Mouse (Mus musculus): ENCODE results near the gene Slc9a3. TPM values are rescaled to one million over a fixed set of nuclear protein-coding genes. Genes with fewer than 3 reads are reported as not detected.

Slc9a3 gene
- total RNA-seq, 2 experiments from 2014 or later = 0.77 to 1.6 TPM

DNA sequence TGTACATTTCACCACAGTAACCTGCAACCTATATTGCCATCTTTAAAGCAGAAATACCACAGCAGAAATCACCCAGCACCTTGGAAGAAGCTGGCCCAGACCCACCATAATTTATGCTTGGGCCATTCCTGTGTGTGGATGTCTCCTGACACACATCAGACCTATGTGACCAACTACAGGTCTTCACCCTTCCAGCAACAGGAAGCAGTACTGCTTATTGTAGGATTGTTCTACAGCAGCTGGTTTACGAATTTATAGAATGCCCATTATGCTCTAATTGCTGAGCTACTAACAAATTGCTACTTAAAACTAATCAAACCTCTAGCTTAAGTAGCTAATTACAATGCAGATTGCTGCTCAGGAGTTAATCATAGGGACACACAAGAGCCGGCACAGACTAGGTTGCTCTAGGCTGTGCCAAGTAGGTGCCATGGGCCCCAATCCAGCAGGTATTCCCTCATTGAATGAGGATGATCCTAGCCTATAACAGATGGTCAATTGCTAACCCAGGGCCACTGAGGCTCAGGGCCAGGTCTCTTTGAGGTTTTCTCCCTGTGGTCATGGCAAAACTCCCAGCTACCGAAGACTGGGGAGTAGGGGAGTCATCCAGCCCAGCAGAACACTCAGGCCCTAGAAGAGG lies 24.8 kb downstream of the Slc9a3 start:
- no peak for DNase-seq

DNA sequence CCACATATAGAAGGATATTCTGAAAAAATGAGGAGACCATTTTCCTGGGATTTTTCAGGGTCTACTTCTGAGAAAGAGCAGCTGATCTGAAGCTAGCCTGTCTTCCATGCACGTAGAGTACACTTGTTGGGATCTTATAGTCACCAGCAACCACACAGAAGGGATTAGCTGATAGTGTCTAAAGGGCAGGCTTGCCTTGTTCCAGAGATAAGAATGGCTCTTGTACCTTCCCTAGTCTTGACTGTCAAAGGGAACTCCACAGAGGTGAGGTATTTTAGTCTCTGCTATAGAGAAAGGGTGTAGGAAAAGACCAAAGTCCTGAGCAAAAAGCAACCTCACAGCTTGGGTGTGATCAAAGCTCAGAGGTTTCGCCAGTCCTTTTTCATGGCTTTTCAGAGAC lies 26.1 kb downstream of the Slc9a3 start:
- DNase-seq = no peak

DNA sequence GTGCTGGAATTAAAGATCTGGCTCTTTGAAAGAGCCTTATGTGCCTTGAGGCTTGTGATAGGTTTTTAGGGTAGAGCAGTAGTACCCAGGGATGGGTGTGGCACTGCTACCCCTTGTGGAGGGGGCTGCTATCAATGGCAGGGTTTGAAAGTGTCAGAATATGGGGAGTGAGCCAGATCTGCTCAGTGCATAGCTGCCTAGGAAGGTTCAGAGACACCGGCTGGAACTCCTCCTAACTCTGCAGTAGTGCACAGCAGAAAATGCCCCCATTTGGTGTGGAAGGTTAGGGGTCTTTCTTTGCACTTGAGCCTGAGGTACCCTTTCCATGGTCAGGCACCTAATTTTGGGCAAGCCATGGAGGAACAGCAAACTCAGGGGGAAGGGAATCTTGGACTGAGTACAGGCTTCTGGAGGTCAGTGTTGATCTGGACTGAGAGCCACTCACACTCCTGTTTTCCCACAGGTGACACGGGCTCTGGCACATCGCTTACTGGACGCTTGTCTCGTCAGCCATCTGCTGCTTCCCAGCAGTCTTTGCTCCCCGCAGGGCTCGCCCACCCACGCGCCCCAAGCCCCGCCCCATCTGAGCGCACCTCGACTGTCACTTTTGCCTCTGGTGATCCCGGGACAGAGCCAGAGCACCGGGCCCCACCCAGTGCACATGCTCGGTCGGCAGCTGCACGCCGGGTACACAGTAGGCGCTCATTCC lies 45.2 kb downstream of the Slc9a3 start:
- peak; percentile 45 for DNase-seq

GRCm38 (mm10) chr13:74167057-74167413 lies 45.8 kb downstream of the Slc9a3 start:
- DNase-seq = no peak

- DNase-seq = no peak
These were observed 46.2 kb downstream of the Slc9a3 start for GRCm38 (mm10) chr13:74167492-74167891.

DNA sequence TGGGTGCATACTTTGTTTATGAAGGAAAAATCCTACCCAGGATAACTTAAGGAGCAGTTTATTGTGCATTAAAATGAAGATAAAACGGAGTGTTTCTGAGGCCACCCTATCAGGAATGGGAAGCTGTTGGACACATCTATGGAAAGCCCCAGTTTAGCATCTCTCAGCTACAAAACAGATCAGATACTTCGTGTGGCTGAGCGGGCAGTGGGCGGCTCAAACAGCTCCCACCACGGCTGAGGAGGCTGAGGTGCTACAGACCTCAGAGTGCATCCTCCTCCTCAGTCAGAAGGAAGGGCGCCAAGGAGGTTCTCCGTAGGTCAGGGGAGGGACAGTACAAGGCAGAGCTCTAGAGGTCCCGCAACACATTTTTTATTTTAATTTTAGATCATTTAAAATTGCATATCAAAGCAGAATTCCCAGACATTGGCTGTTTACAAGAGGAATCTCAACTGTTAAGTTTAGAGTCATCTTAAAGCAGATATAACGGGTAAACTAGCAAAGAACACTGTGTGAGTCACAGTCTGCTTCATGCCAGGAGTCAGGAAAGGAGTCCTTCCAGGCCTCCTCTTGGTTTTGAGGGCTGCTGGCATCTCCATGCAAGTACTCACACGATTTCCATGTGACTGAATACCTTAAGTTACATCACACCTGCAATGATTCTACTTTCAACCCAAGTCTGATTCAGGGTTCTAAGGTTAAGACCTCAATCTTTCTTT lies 48.3 kb downstream of the Slc9a3 start:
- no peak for DNase-seq

- DNase-seq = no peak
These were observed 50.8 kb downstream of the Slc9a3 start for GRCm38 (mm10) chr13:74172036-74172435.

- no peak for DNase-seq
These were observed 61.9 kb downstream of the Slc9a3 start for GRCm38 (mm10) chr13:74183011-74183695.

- DNase-seq = no peak
These were observed 71.4 kb downstream of the Slc9a3 start for GRCm38 (mm10) chr13:74192613-74193012.

GRCm38 (mm10) chr13:74196451-74196850 lies 75.2 kb downstream of the Slc9a3 start:
- DNase-seq = no peak

DNA sequence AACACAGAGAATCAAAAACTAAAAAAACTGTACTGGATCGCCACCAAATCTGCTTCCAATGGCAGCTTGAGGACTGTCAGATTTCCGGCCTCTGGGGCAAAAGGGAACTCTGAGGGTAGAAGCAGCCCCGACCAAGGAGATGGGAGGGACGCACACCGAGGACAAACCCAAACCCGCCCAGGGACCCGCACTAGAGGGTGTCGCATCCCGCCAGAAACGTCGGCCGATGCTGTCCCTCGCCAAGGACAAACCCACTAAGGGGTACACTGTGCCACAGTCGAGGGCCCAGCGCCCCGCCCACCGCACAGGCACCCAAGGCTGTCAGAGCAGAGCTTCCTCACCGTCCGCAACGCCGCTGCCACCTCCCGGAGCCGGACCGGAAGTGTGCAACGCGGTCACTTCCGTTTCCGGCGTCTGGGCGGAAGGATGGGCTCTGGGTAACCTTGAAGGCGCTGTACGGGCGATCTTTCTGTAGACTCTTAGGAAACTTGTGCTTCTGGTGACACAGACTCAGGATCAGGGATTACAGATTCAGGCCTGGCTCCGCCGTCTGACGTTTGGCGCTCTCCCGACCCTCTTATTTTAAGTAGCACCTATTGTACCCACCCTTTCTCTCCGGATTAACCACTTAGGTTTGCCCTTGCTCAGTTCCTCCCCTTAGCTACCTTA lies 87.2 kb downstream of the Slc9a3 start, which contains the start of gene Exoc3:
Gene Exoc3, minus strand, starts transcription at position 416 of the 669 bp plus-strand sequence.
- peak; percentile 89 for DNase-seq

DNA sequence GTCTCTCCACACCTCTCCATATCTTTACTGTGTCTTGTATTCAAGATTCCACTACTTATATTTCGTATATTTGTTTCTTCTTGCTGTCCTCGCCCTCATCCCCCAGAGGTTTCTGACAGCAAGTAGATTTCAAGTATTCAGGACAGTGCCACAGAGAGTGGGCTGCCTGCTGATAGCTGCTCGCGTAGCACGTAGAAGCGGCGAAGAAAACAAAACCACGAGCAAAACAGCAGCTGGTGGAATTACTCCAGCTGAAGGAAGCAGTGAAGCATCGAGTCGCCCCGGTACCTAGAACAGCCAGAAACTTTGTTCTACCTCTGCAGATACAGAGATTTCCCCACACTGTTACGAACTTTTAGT lies 87.7 kb downstream of the Slc9a3 start:
- no peak for DNase-seq

DNA sequence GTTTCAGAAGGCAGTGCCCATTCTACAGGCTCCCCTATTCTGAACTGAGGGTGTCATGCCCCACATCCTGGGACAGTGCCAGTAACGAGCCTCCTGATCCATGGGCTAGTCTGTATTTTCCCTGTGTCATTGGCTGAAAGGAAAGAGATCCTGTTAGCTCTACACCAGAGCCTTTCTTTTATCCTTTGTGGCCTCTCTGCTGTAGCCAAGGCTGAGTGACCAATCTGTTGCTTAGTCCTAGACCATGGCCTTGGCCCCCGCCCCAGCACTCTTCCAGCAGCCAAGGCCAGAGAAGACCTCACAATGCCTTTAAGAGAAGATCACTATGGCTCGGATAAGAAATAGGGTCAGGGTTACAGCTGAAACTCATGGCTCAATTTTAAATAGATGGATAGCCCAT lies 97.2 kb downstream of the Slc9a3 start:
- DNase-seq = no peak

Other genes with a start within 250 kb of the Slc9a3 start
- 1 to 10 TPM; 2.2 to 2.9 TPM for gene Trip13, start 183.7 kb upstream of the Slc9a3 start, total RNA-seq (2021)
- gene Brd9, start 183.6 kb upstream of the Slc9a3 start, total RNA-seq (2021) = 10 to 100 TPM; 15.4 to 19.0 TPM
- gene Zdhhc11, start 157.6 kb upstream of the Slc9a3 start, total RNA-seq (2021) = not detected
- gene Tppp, start 112.0 kb upstream of the Slc9a3 start, total RNA-seq (2021) = 1 to 10 TPM; 5.5 to 5.8 TPM
- 1 to 10 TPM; 1.6 to 2.7 TPM for gene Cep72, start 59.2 kb upstream of the Slc9a3 start, total RNA-seq (2021)
- 10 to 100 TPM; 30.8 to 36.1 TPM for gene Exoc3, start 87.3 kb downstream of the Slc9a3 start, total RNA-seq (2021)
- gene Ahrr, start 170.9 kb downstream of the Slc9a3 start, total RNA-seq (2021) = under 1 TPM; 0.09 to 0.16 TPM
- 10 to 100 TPM; 25.0 to 33.6 TPM for gene Pdcd6, start 196.1 kb downstream of the Slc9a3 start, total RNA-seq (2021)
- 100 to 1,000 TPM; 416 to 519 TPM for gene Sdha, start 228.8 kb downstream of the Slc9a3 start, total RNA-seq (2021)
- gene Ccdc127, start 228.9 kb downstream of the Slc9a3 start, total RNA-seq (2021) = 10 to 100 TPM; 41.5 to 43.7 TPM
- 10 to 100 TPM; 40.0 to 46.7 TPM for gene Lrrc14b, start 242.5 kb downstream of the Slc9a3 start, total RNA-seq (2021)

All from gastrocnemius, postnatal 10 days (tissue).